35 mouse cellular contexts compared by ENCODE assay signal in the genomic region with DNA sequence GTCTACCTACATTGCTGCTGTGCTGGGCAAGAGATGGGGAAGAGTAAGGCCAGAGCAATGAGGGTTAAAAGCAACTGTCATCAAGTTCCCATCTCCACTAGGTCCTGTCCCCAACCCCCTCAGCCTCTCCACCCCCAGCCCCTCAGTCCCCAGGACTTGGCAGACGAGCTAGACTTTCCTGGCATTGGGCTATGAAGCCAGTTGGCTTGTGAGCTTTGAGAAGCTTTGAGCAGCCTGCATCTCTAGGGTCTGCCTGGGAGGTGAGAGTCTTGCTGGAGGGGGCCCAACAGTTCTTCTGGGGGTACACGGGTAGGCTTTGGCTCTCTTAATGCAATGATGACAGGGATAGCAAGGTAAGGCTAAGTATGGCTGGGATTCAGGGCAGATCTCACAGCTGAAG.
"Had no signal": no experiment of that assay in that cellular context is flagged by ENCODE, and none has a peak within 500 bp of the region (broad histone marks: within the 10 kb centered on the region; RNA-seq: fewer than 3 reads in every experiment).

No protein-coding gene starts in this region.

- H3K4me1 ChIP-seq: hindbrain, embryonic 15.5 days had no signal

- H3K9ac ChIP-seq: heart, embryonic 12.5 days; heart, embryonic 13.5 days; heart, embryonic 15.5 days; hindbrain, embryonic 12.5 days; hindbrain, embryonic 13.5 days; hindbrain, embryonic 14.5 days; hindbrain, embryonic 15.5 days; intestine, embryonic 15.5 days; kidney, embryonic 15.5 days had no signal

- DNase-seq: heart, postnatal 10 days; heart, postnatal 14 days; heart, postnatal 36 days; heart, postnatal 4 days; kidney, adult 11 months; kidney, adult 18-20 months; kidney, adult 2 months; kidney, adult 8-10 months; kidney, adult 9 months; kidney, postnatal 10 days; kidney, postnatal 14 days; kidney, postnatal 25 days; kidney, postnatal 36 days; kidney, postnatal 4 days; layer of hippocampus, adult 9-11 months; layer of hippocampus, postnatal 36 days had no signal

- H3K9me3 ChIP-seq: heart, embryonic 10.5 days; heart, embryonic 12.5 days; heart, embryonic 13.5 days; heart, embryonic 15.5 days; hindbrain, embryonic 10.5 days; hindbrain, embryonic 12.5 days; hindbrain, embryonic 13.5 days; hindbrain, embryonic 15.5 days; intestine, embryonic 15.5 days; kidney, embryonic 15.5 days had no signal

- H3K4me2 ChIP-seq: heart, embryonic 11.5 days; heart, embryonic 12.5 days; heart, embryonic 13.5 days; heart, embryonic 15.5 days; hindbrain, embryonic 12.5 days; hindbrain, embryonic 13.5 days; hindbrain, embryonic 14.5 days; hindbrain, embryonic 15.5 days; intestine, embryonic 15.5 days; kidney, embryonic 15.5 days had no signal

- ATAC-seq: hindbrain, embryonic 16.5 days; hindbrain, postnatal 0 days; inflammation-experienced regulatory T-cells, adult 6 months; intestine, embryonic 15.5 days; intestine, embryonic 16.5 days; intestine, postnatal 0 days had no signal

- H3K36me3 ChIP-seq: heart, embryonic 10.5 days; heart, embryonic 12.5 days; heart, embryonic 13.5 days; heart, embryonic 15.5 days; hindbrain, embryonic 10.5 days; hindbrain, embryonic 12.5 days; hindbrain, embryonic 13.5 days; hindbrain, embryonic 15.5 days; intestine, embryonic 15.5 days; kidney, embryonic 15.5 days had no signal

- H3K4me3 ChIP-seq: heart, embryonic 10.5 days; heart, embryonic 12.5 days; heart, embryonic 13.5 days; heart, embryonic 15.5 days; hindbrain, embryonic 10.5 days; hindbrain, embryonic 12.5 days; hindbrain, embryonic 13.5 days; hindbrain, embryonic 15.5 days; intestine, embryonic 15.5 days; kidney, embryonic 15.5 days; layer of hippocampus, adult 2 months had no signal

- H3K27ac ChIP-seq: heart, embryonic 10.5 days; heart, embryonic 13.5 days; heart, embryonic 15.5 days; hindbrain, embryonic 10.5 days; hindbrain, embryonic 12.5 days; hindbrain, embryonic 13.5 days; hindbrain, embryonic 14.5 days; hindbrain, embryonic 15.5 days; hindbrain, postnatal 0 days; intestine, embryonic 15.5 days; kidney, embryonic 15.5 days; kidney, postnatal 0 days; layer of hippocampus, adult 2 months had no signal
